Mouse (Mus musculus): ENCODE measurements around the gene Cidec.

- TF ChIP-seq CTCF (IDR thresholded peaks at IDR 0.05; ENCODE audit: extremely low read depth, insufficient read depth, low read length) (no peak), POLR2A (IDR thresholded peaks at IDR 0.05; ENCODE audit: extremely low read depth, insufficient read depth, low read length) (no peak)
Measured at GRCm38 (mm10) chr6:113396270-113397030, 39.1 kb downstream of the Cidec start.
